Mouse (Mus musculus) inflammation-experienced regulatory T-cells, adult 6 months (primary cell): Measurements from ENCODE around the gene 4933411K16Rik. TPM values are rescaled to one million over a fixed set of nuclear protein-coding genes. Genes with fewer than 3 reads are reported as not detected.
A peak's percentile ranks its signal among the peaks of the same experiment; 100 is the strongest.

ENCODE experiments used
- ATAC-seq: one replicate; pipeline ENCODE4 v1.8.0; 2017
- polyA plus RNA-seq, 3 experiments: library from polyadenylated mRNA; unstranded; fragments of 100-300 nt; shearing (Covaris generic); gene quantifications; one replicate each; pipeline ENCODE4 v1.2.1; 2017

4933411K16Rik gene
- polyA plus RNA-seq, 3 experiments from 2014 or later = not detected

DNA sequence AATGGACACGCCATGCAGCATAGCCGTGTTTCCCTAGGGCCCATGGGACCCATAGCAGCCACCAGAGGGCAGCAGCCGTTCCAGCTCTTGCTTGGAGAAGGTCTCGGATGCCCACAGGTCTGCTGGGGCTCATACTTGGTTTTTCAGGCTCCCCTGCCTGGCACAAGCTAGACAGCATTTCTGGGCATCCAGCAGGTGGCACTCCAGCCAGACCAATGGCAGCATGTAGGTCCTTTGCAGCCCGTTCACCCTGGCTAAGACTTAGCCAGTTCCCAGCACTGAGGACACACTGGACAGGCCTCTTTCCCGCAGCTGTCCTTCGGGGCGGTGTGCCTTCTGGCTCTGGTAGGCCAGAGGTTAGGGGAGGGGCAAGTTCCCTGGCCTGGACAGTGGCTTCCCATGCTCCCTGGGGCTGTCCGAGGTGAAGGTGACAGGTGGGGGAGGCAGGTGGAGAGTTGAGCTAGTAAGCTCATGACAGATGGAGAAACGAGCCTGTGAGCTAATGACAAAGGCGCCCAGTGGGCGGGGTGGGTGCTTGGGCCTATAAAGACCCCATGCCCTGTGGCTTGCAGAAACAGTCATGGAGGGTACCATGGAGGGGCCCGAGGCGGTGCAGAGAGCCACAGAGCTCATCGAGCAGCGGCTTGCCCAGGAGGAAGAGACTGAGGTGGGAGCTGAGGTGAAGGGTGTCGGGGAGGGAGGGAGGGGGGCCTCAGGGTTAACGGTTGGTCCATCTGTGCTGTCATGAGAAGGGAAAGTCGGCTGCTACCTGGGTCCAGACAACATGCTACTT lies 16.4 kb upstream of the 4933411K16Rik start, which contains the start of gene Ankrd2:
Ankrd2 (plus strand) TSS at position 545 of the 793 bp plus-strand sequence.
- ATAC-seq = peak; percentile 60

DNA sequence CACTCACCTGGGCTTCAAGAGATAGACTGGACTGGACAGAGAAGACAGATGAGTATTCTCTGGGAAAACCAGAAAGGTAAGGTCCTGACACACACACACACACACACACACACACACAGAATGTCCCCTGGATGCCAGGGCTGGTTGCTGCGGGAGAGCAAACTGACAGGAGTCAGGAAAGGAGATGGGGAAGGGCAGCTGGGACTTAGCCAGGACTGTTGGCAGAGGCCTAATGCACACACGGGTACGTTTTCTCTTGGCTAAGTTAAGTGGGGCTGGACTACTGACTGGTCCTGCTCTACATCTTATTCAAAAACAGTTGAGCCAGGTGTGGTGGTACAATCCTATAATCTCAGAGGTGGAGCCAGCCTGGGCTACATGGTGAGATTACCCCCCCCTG lies 15.7 kb upstream of the 4933411K16Rik start:
- ATAC-seq = no peak

DNA sequence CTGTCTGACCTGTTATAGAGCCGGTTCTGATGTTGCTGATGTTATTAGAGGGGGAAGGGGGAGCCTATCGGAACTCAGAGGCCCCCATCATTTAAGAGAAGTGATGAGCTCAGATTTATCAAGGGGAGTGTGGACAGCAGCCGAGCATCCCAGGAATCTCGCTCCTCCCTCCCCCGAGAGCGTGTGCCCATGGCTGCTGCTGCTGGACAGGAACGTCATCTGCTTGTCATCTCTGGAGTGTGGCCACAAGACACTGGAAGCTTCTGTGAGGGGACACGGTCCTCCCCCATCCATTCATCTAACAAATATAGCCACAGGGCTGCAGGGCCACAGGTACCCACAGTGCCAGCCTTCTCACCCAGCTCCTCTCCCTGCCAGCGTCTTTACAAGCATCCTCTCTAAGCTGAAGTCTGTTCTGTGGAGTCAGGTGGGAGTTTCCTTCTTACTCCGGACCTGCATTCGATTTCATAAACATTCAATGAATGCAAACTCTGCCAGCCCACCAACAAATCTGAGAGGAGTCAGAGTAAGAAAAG lies 14.8 kb upstream of the 4933411K16Rik start:
- ATAC-seq = no peak

- ATAC-seq = no peak
Measured at GRCm38 (mm10) chr19:42038310-42038709, 13.7 kb upstream of the 4933411K16Rik start.

DNA sequence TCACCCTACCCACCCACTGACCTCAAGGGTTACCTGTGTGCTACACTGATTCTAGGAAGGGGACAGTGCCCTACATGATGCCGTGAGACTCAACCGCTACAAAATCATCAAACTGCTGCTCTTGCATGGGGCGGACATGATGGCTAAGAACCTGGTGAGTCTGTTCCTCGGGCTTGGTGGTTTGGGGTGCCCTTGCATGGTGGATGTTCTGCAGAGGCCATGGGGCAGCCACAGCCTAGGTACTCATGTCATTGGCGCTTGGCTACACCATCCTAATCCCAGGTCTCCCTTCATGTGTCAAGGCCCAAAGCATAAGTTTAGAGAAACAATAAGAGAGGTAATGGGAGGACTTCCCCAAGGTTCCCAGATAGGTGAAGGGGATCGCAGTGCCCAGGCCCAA lies 8.1 kb upstream of the 4933411K16Rik start:
- ATAC-seq = no peak

DNA sequence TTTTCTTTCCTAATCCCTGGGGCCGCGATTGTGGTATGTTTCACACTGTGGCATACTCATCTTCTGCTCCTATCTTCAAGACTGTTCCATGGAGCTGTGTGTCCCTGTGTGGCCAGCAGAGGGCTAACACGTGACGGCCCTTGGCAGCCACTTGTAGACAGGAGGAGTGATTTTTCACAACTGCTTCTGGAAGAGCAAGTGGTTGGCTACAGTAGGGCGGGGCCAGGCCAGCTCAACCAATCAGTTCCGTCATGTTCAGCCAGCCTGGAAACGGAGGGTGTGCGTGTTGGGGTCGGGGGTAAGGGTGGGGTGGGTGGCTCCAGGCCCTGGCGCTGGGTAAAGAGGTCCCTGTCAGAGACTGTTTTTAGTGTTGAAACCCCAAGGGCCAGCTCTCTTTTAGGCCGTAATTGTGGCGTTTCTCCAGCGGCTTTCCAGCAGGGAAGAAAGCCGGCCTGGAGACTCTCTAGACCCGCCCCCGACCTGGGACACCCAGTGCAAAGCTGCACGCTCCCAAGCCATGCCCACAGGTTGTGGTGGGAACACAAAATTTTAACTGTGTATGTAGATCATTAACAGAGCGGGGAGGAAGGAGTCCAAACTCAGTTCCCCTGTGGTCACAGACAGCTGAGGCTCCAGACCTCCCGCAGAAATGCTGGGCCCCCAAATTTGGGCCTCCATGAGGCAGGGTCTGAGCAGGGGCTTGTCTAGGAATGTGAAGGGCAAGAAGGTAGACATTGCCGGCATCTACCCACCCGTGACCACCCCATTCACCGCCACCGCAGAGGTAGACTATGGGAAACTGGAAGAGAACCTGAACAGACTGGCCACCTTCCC lies 6.6 kb upstream of the 4933411K16Rik start, which contains the start of gene Hoga1:
Hoga1 (plus strand) TSS at position 342 of the 834 bp plus-strand sequence.
- ATAC-seq = no peak

GRCm38 (mm10) chr19:42050251-42050650 lies 1.8 kb upstream of the 4933411K16Rik start:
- ATAC-seq = no peak

GRCm38 (mm10) chr19:42051351-42051750 lies 697 bp upstream of the 4933411K16Rik start:
- ATAC-seq = no peak

- no peak for ATAC-seq
Measured at GRCm38 (mm10) chr19:42054255-42054654, 2.2 kb downstream of the 4933411K16Rik start.

DNA sequence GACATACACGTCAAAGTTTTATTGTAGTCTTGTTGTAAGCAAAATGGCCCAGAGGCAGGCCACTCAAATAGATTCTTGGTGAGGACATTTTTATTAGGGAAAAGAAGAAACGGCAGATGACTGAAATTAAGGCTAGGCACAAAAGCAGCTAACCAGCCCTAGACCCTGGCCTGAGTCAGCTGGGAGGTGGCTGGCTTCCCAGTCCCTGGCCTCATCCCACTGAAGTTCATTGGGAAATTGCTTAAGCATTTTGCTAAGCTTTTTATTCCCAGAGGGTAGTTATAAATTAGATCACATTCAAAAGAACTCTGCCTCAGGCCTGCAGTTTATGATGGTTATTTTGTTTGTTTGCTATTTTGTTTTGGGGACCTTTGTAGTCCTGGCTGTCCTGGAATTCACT lies 3.8 kb downstream of the 4933411K16Rik start:
- no peak for ATAC-seq

DNA sequence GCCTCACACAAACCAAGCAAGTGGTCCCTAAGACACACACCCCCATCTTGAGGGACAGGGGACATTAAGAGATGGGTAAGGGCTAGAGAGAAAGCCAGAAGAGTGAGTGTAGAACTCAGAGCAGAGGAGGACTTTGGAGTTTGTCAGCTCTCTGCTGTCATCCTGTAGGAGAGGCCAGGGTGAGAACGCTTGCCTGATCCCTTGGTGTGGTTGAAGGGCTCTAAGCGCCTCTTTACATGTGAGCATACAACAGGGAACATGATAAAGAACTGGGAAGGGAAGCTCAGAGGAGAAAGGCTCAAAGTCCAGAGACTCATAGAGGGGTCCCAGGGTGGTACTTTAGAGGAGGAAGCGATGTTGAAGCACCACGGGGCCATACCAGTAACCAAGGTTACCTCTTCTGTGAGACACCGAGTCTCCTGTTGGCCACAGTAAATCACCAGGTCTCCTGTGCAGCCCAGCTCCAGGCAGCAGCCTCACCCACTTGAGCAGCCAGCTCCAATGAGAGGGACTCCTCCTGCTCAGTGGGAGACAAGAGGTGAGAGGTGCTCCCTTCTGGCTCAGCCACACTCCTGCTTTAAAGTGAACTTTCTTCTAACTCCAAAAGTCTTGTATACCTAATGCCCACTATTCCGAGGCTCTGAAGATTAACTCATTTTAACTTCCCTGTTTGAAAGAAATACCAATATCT lies 4.8 kb downstream of the 4933411K16Rik start:
- no peak for ATAC-seq

- ATAC-seq = no peak
Measured at GRCm38 (mm10) chr19:42058426-42058825, 6.4 kb downstream of the 4933411K16Rik start.

DNA sequence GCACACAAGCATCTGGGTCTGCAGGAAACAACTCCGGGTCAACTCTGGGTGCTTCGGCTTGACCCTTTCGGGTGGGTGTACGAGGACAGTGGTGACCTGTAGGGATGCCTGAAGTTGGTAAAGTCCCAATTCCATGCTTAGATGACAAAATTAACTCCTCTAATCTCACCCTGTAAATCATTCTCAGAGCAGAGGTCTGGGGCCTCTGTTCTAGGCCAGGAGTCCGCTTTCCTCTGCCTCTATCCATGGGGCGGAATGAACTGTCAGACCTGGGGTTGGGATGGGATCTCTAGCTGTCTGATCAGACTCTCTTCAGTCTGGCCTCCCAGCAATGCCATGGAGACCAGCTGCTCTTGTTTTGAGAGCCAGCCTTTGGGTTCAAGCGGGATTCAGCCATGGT lies 9.4 kb downstream of the 4933411K16Rik start:
- no peak for ATAC-seq

DNA sequence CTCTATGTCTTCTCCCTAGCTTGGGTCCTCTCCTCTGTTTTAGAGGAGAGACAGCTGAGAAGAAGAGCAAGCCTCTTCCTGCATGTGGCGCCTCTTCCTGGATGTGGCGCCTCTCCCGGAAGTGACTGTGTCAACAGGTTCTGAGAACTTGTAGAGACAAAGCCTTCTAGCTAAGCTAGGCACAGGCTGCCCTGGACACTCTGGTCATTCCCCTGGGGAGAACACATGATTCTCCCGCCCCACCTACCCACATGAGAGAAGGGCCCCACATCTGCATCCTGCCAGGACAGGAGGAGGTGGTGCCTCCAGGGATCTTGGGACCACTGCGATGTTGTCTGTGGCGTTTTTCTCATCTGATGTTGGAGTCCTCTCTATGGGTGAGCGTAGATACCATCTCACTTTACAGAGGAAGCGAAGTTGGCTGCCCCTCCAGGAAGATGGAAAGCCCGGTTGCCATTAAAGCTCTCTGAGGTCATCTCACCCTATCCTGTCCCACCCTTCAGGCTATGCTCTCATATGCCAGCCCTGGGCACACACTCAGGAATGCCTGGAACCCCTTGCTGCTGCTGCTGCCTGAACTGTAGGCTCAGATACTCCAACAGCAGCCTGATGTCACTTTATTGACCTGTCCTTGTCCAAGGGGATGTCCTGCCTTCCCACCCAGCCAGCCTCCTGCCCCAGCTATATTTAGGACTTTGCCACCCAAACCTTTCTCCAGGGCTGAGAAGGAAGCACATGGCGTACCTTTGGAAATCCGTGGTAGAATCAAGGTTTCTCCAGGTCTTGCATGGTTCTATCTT lies 16.6 kb downstream of the 4933411K16Rik start:
- ATAC-seq = no peak

GRCm38 (mm10) chr19:42069241-42069525 lies 17.1 kb downstream of the 4933411K16Rik start:
- no peak for ATAC-seq

- no peak for ATAC-seq
Measured at GRCm38 (mm10) chr19:42071221-42071620, 19.2 kb downstream of the 4933411K16Rik start.

DNA sequence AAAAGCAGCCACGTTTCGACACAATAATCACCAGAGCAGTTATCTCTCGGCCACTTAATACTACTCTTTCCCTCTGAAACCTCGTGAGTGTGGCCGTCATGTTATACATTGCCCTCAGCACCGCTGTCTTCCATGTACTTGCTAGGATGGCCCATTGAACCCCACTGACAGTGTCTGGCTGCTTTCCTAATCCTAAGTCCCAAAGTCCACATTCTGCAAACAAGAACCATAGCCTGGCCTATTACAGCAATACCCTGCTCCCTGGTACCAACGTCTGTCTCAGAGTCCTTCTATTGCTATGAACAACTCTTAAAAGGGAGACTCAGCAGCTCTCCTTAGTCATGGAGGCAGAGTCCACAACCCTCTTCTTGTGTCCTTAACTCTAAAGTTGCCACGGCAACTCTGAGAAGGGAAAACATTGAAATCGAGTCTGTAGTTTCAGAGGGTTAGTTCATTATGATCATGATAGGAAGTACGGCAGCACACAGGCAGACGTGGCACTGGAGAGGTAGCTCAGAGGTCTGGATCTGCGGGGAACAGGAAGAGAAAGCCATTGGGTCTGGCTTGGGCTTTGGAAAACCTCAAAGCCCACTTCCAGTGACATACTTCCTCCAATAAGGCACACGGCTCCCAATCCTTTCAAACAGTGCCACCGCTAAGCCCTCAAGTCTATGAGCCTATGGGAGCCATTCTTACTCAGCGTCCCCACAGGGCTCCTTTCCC lies 20.0 kb downstream of the 4933411K16Rik start:
- ATAC-seq = no peak

- ATAC-seq = no peak
Measured at GRCm38 (mm10) chr19:42072802-42073201, 20.8 kb downstream of the 4933411K16Rik start.

GRCm38 (mm10) chr19:42075051-42075450 lies 23.0 kb downstream of the 4933411K16Rik start:
- ATAC-seq = no peak

GRCm38 (mm10) chr19:42075992-42076391 lies 23.9 kb downstream of the 4933411K16Rik start:
- ATAC-seq = no peak

DNA sequence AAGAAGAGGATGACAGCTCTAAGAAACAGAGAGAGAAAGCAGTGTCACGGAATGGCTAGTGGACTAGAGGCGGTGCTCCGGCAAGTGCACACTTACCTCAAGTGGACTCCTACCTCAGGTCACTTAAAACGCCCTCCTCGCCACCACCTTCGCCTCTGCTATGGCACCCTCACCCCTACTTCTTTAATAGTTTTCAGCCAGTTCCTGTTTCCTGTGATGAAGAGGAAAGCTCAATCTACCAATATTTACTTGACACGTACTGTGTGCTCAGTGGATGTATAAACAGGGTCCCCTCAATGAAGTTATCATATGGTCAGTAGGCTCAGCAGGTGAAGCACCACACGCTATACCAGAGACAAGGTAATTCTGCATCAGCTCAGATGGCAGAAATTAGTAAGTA lies 26.5 kb downstream of the 4933411K16Rik start:
- ATAC-seq = no peak
